Mouse (Mus musculus): ENCODE results near the gene Pdzk1ip1.

DNA sequence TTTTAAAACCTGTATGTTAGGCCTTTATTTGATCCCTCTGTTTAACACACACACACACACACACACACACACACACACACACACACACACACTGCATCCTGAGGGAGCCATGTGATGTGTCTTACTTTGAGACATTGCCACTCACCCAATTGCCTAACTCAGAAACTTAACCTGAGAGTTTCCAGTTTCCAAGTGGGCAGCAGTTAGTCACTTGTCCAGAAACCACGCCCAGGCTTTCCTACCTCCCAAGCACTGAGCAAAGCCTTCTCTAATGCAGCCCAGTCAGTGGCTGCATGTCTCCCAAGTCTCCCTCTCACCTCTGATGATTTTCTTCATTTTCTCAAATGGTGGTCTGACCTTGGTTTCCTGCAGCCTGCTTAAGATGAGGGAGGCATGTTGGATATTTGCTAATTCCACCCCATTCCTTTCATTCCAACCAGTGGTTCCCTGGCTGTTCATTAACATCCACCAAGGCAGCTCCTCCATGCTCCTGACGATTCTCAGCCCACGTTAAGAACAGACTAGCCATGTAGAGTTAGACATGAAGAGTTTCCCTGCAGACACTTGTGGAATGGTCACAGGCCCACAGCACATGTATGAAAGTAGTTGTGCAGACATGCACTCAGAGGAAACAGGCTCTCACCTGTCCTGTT, 1.6 kb upstream of the Pdzk1ip1 start:
- TF ChIP-seq POLR2A (IDR thresholded peaks at IDR 0.05; ENCODE audit: low read depth, low read length) (no peak), CTCF (IDR thresholded peaks at IDR 0.05; ENCODE audit: borderline replicate concordance, insufficient read depth, low read length) (no peak)

Measured in embryonic fibroblast, embryonic 13.5 days (primary cell).